Mouse (Mus musculus) lung, adult 2 months (tissue): ENCODE measurements at regions not wholly inside any gene's neighbourhood (a gene's known extent, or its start where the extent isn't known, plus 50 kb on each side); places are given as distances from the start of the nearest gene placed in this dataset.

Experiments used
- DNase-seq: peaks from one replicate; pipeline ENCODE4 v3.0.0; 2022
- H3K4me1 ChIP-seq: fragments of 200-500 bp; 2 replicates; pipeline ENCODE4 v1.6.1; 2011; ENCODE audit warnings: low read length; ENCODE audit not compliant: control insufficient read depth, insufficient read depth
- H3K4me3 ChIP-seq: fragments of 200-500 bp; replicated peaks from 2 replicates; pipeline ENCODE3; 2011; ENCODE audit warnings: low read depth, mild to moderate bottlenecking, control low read depth, low read length; ENCODE audit errors: extremely low read depth
- CTCF ChIP-seq: fragments of 200-500 bp; IDR thresholded peaks from 2 replicates; pipeline ENCODE4 v1.5.1; 2011; ENCODE audit warnings: mild to moderate bottlenecking, low read length, control low read depth; ENCODE audit not compliant: insufficient read depth
- POLR2A ChIP-seq: fragments of 200-500 bp; IDR thresholded peaks from 2 replicates; pipeline ENCODE4 v1.6.1; 2011; ENCODE audit warnings: low read depth, mild to moderate bottlenecking, control low read depth, low read length, borderline replicate concordance; ENCODE audit errors: extremely low read depth
- WGBS: fragments of 180-500 bp; shearing (Covaris S2); methylation state at CpG from one replicate; pipeline ENCODE4 v1.1.7; 2018; 5-methylcytosine and 5-hydroxymethylcytosine counted together

GRCm38 (mm10) chr17:47064592-47065306 lies 54.4 kb upstream of the Ubr2 start:
- H3K4me3 ChIP-seq, result no peak overlapping the region
- no peak for DNase-seq
- 0 out of 2 replicates have a peak, but pooled peaks cover 2% of the 10 kb centered on the region for H3K4me1 ChIP-seq
- TF ChIP-seq POLR2A, result no peak
- TF ChIP-seq CTCF, result no peak
- 78% methylated on average over 14 of the region's 14 CpGs for WGBS

GRCm38 (mm10) chr17:47064006-47064405 lies 53.6 kb upstream of the Ubr2 start:
- Histone ChIP-seq H3K4me3 (no peak overlapping the region), H3K4me1 (0 out of 2 replicates have a peak, but pooled peaks cover 2% of the 10 kb centered on the region)
- 80% methylated on average over 4 of the region's 4 CpGs for WGBS
- no peak for DNase-seq
- TF ChIP-seq POLR2A (no peak), CTCF (no peak)

- no peak for DNase-seq
- Histone ChIP-seq H3K4me1 (0 out of 2 replicates have a peak, but pooled peaks cover 2% of the 10 kb centered on the region), H3K4me3 (no peak overlapping the region)
- TF ChIP-seq CTCF, result no peak
- TF ChIP-seq POLR2A, result no peak
- 78% methylated on average over 8 of the region's 8 CpGs for WGBS
Measured at GRCm38 (mm10) chr17:47061031-47061620, 50.8 kb upstream of the Ubr2 start.
